ENCODE assay signal across 13 mouse cellular contexts in the genomic region with DNA sequence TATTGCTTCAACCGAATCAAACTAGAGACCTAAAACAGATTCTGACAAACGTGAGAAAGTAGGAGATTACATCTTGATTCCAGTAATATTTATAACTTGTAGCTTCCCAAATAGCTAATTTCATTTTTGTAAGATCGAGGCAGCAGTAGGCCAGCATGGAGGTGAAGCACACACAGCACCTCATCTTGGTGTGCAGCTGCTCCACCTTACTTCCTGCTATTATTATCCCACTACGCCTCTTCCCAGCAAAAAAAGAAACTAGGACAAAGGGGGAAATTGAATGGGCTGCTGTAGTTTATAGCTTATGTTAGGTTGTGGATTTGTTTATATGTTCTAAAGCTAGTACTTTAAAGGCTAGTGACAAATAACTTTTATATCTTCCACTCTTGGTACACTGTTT.
"Had no signal": no experiment of that assay in that cellular context is flagged by ENCODE, and none has a peak within 500 bp of the region (broad histone marks: within the 10 kb centered on the region; RNA-seq: fewer than 3 reads in every experiment).

No protein-coding gene starts in this region.

- H3K27me3 ChIP-seq: limb, embryonic 15.5 days; liver, embryonic 13.5 days; neural tube, embryonic 13.5 days; stomach, embryonic 15.5 days had no signal

- H3K4me2 ChIP-seq: limb, embryonic 15.5 days; liver, embryonic 13.5 days; neural tube, embryonic 13.5 days; stomach, embryonic 15.5 days had no signal

- H3K9me3 ChIP-seq: limb, embryonic 15.5 days; liver, embryonic 13.5 days; midbrain, embryonic 10.5 days; neural tube, embryonic 13.5 days; stomach, embryonic 15.5 days had no signal

- DNase-seq: kidney, adult 2 months; kidney, postnatal 36 days; liver, embryonic 13.5 days; lung, adult 18-20 months; retina, postnatal 1 day; right cerebral cortex, postnatal 4 days; thymus, postnatal 4 days had no signal

- H3K36me3 ChIP-seq: limb, embryonic 15.5 days; neural tube, embryonic 13.5 days; stomach, embryonic 15.5 days had no signal

- H3K27ac ChIP-seq: kidney, postnatal 0 days; limb, embryonic 15.5 days; liver, embryonic 13.5 days; midbrain, embryonic 10.5 days; neural tube, embryonic 13.5 days; stomach, embryonic 15.5 days had no signal

- H3K9ac ChIP-seq: limb, embryonic 15.5 days; liver, embryonic 13.5 days; neural tube, embryonic 13.5 days; stomach, embryonic 15.5 days had no signal

- ATAC-seq: midbrain, embryonic 16.5 days had no signal

- H3K4me3 ChIP-seq: limb, embryonic 15.5 days; liver, embryonic 13.5 days; midbrain, embryonic 10.5 days; neural tube, embryonic 13.5 days; stomach, embryonic 15.5 days had no signal
